Mouse (Mus musculus) telencephalon, adult 2 months (tissue): Measurements from ENCODE around the gene Atf3.

ENCODE experiments used
- DNase-seq: peaks from one replicate; pipeline ENCODE4 v3.0.0-alpha.2; 2011; ENCODE audit warnings: low read depth, low spot score

The Atf3 gene

GRCm38 (mm10) chr1:191226570-191226969, 8.7 kb upstream of the Atf3 start:
- DNase-seq: no peak

GRCm38 (mm10) chr1:191225771-191226170, 7.9 kb upstream of the Atf3 start:
- DNase-seq: no peak

GRCm38 (mm10) chr1:191224981-191225703, 7.3 kb upstream of the Atf3 start:
- DNase-seq: no peak

GRCm38 (mm10) chr1:191224302-191224980, 6.6 kb upstream of the Atf3 start:
- DNase-seq: peak; percentile 84

- DNase-seq: no peak
Observed at GRCm38 (mm10) chr1:191223930-191224301, 6.1 kb upstream of the Atf3 start.

GRCm38 (mm10) chr1:191222031-191222430, 4.2 kb upstream of the Atf3 start:
- DNase-seq: no peak

- DNase-seq: no peak
Observed at GRCm38 (mm10) chr1:191220588-191220987, 2.7 kb upstream of the Atf3 start.

GRCm38 (mm10) chr1:191219748-191220147, 1.9 kb upstream of the Atf3 start:
- no peak for DNase-seq

GRCm38 (mm10) chr1:191218583-191218982, 744 bp upstream of the Atf3 start:
- DNase-seq: no peak

- no peak for DNase-seq
Observed at GRCm38 (mm10) chr1:191215776-191216661, 1.8 kb downstream of the Atf3 start.

- no peak for DNase-seq
Observed at GRCm38 (mm10) chr1:191211096-191211495, 6.7 kb downstream of the Atf3 start.

- DNase-seq: no peak
Observed at GRCm38 (mm10) chr1:191205791-191206190, 12.0 kb downstream of the Atf3 start.

- no peak for DNase-seq
Observed at GRCm38 (mm10) chr1:191204876-191205275, 13.0 kb downstream of the Atf3 start.

GRCm38 (mm10) chr1:191203496-191203895, 14.3 kb downstream of the Atf3 start:
- DNase-seq: no peak

GRCm38 (mm10) chr1:191202208-191202952, 15.5 kb downstream of the Atf3 start:
- no peak for DNase-seq

GRCm38 (mm10) chr1:191200816-191201602, 16.8 kb downstream of the Atf3 start:
- no peak for DNase-seq

- no peak for DNase-seq
Observed at GRCm38 (mm10) chr1:191197916-191198315, 19.9 kb downstream of the Atf3 start.

- no peak for DNase-seq
Observed at GRCm38 (mm10) chr1:191196016-191196415, 21.8 kb downstream of the Atf3 start.

- no peak for DNase-seq
Observed at GRCm38 (mm10) chr1:191193657-191194424, 24.0 kb downstream of the Atf3 start.

- DNase-seq: no peak
Observed at GRCm38 (mm10) chr1:191192751-191193150, 25.1 kb downstream of the Atf3 start.
